Mouse (Mus musculus) forebrain, postnatal 0 days (tissue): ENCODE data around the gene Cidec. TPM values are rescaled to one million over a fixed set of nuclear protein-coding genes. Genes with fewer than 3 reads are reported as not detected.

ENCODE experiments used
- ATAC-seq: fragments of 200-750 bp; cut with Nextera tagmentation; 2 replicates; pipeline ENCODE4 v1.8.0; 2017; ENCODE audit warnings: mild to moderate bottlenecking, moderate library complexity
- DNase-seq: peaks from one replicate; pipeline ENCODE4 v3.0.0-alpha.2; 2015
- H3K27ac ChIP-seq: fragments of 300-500 bp; sonication (generic); 2 replicates; pipeline ENCODE4 v1.5.1; 2014; ENCODE audit warnings: low read depth, mild to moderate bottlenecking, antibody characterized with exemption, low read length, moderate library complexity, mixed read lengths
- H3K27me3 ChIP-seq: fragments of 300-500 bp; sonication (generic); 2 replicates; pipeline ENCODE4 v1.6.1; 2014; ENCODE audit warnings: mild to moderate bottlenecking, low read length, mixed read lengths; ENCODE audit not compliant: insufficient read depth
- H3K36me3 ChIP-seq: fragments of 300-500 bp; sonication (generic); 2 replicates; pipeline ENCODE4 v1.6.1; 2014; ENCODE audit warnings: mild to moderate bottlenecking, moderate library complexity; ENCODE audit not compliant: insufficient read depth
- H3K4me1 ChIP-seq: fragments of 300-500 bp; sonication (generic); 2 replicates; pipeline ENCODE4 v1.6.1; 2014; ENCODE audit warnings: antibody characterized with exemption; ENCODE audit not compliant: insufficient read depth
- H3K4me2 ChIP-seq: fragments of 300-500 bp; sonication (generic); 2 replicates; pipeline ENCODE4 v1.6.1; 2014; ENCODE audit warnings: low read depth, mild to moderate bottlenecking, moderate library complexity
- H3K4me3 ChIP-seq: fragments of 300-500 bp; sonication (generic); 2 replicates; pipeline ENCODE4 v1.5.1; 2014; ENCODE audit warnings: low read depth, low read length, mixed read lengths
- H3K9ac ChIP-seq: fragments of 300-500 bp; sonication (generic); 2 replicates; pipeline ENCODE4 v1.6.1; 2014; ENCODE audit warnings: mild to moderate bottlenecking
- H3K9me3 ChIP-seq: fragments of 300-500 bp; sonication (generic); 2 replicates; pipeline ENCODE4 v1.6.1; 2016; ENCODE audit warnings: low read length
- CTCF ChIP-seq: sonication (generic); IDR thresholded peaks from 2 replicates; pipeline ENCODE4 v1.5.1; 2016; ENCODE audit warnings: antibody characterized with exemption, control low read depth, low read depth
- WGBS: fragments of 180-500 bp; shearing (Covaris S2); extraction: QIAGEN DNeasy Blood & Tissue Kit; methylation state at CpG from one replicate; pipeline ENCODE4 v1.1.7; 2014; 5-methylcytosine and 5-hydroxymethylcytosine counted together
- polyA plus RNA-seq: library from polyadenylated mRNA; unstranded; fragments of >200 nt; fragmentation: Nextera tagmentation; extraction: Ambion mirVana; gene quantifications from 2 replicates; pipeline ENCODE4 v1.2.1, GENCODE M21; 2015
- total RNA-seq: library from RNA; depleted of rRNA; stranded (reverse); fragments of >200 nt; gene quantifications from 2 replicates; pipeline ENCODE4 v1.2.3, GENCODE M21; 2014

The Cidec gene
- total and polyA plus RNA-seq, 2 experiments from 2014 or later, result not detected

- WGBS, result 96% methylated on average over 6 of the region's 6 CpGs
- H3K4me3 ChIP-seq, result no peak overlapping the region
- H3K27ac ChIP-seq, result no peak overlapping the region
Measured at GRCm38 (mm10) chr6:113395501-113395900, 40.1 kb downstream of the Cidec start.

GRCm38 (mm10) chr6:113394811-113395210 is 40.7 kb downstream of the Cidec start:
- Histone ChIP-seq H3K4me1 (peaks cover 5% of the 10 kb centered on the region; the same call in 1 of the 2 replicates), H3K9me3 (no peaks in the 10 kb centered on the region), H3K27me3 (no peaks in the 10 kb centered on the region), H3K36me3 (peaks cover 20% of the 10 kb centered on the region), H3K4me2 (no peak overlapping the region), H3K9ac (no peak overlapping the region), H3K4me3 (no peak overlapping the region), H3K27ac (no peak overlapping the region)
- 93% methylated on average over 11 of the region's 11 CpGs for WGBS
- DNase-seq, result no peak
- no peak for ATAC-seq
- no peak for TF ChIP-seq CTCF

More at GRCm38 (mm10) chr6:113395501-113395900, 40.1 kb downstream of the Cidec start:
- no peak for ATAC-seq
- H3K9me3 ChIP-seq, result no peaks in the 10 kb centered on the region
- no peak overlapping the region for H3K9ac ChIP-seq
- peaks cover 13% of the 10 kb centered on the region for H3K36me3 ChIP-seq
- TF ChIP-seq CTCF, result no peak
- no peak overlapping the region for H3K4me2 ChIP-seq
- no peaks in the 10 kb centered on the region for H3K27me3 ChIP-seq
- no peak for DNase-seq
- peaks cover 5% of the 10 kb centered on the region; the same call in 1 of the 2 replicates for H3K4me1 ChIP-seq

- 89% methylated on average over 6 of the region's 6 CpGs for WGBS
- DNase-seq (no peak), ATAC-seq (no peak)
- no peak for TF ChIP-seq CTCF
- no peak overlapping the region for H3K9ac ChIP-seq
- no peaks in the 10 kb centered on the region for H3K9me3 ChIP-seq
- H3K4me3 ChIP-seq, result no peak overlapping the region
- H3K4me1 ChIP-seq, result peaks cover 5% of the 10 kb centered on the region; the same call in 1 of the 2 replicates
- H3K36me3 ChIP-seq, result peaks cover 27% of the 10 kb centered on the region
- no peak overlapping the region for H3K4me2 ChIP-seq
- H3K27me3 ChIP-seq, result no peaks in the 10 kb centered on the region
- no peak overlapping the region for H3K27ac ChIP-seq
Measured at GRCm38 (mm10) chr6:113393951-113394350, 41.6 kb downstream of the Cidec start.

GRCm38 (mm10) chr6:113392387-113393071 is 43.0 kb downstream of the Cidec start:
- peak overlapping the region; percentile 38 for H3K4me3 ChIP-seq
- DNase-seq (peak; percentile 66), ATAC-seq (peak; percentile 93)
- H3K9ac ChIP-seq, result peak overlapping the region; percentile 59
- H3K27me3 ChIP-seq, result no peaks in the 10 kb centered on the region
- peaks cover 38% of the 10 kb centered on the region for H3K36me3 ChIP-seq
- peak overlapping the region; percentile 61 for H3K4me2 ChIP-seq
- no peaks in the 10 kb centered on the region for H3K9me3 ChIP-seq
- peak overlapping the region; percentile 71 for H3K27ac ChIP-seq
- whole genome bisulfite sequencing, result 6% methylated on average over 51 of the region's 51 CpGs
- peaks cover 5% of the 10 kb centered on the region; the same call in 1 of the 2 replicates for H3K4me1 ChIP-seq
- TF ChIP-seq CTCF, result no peak

DNA sequence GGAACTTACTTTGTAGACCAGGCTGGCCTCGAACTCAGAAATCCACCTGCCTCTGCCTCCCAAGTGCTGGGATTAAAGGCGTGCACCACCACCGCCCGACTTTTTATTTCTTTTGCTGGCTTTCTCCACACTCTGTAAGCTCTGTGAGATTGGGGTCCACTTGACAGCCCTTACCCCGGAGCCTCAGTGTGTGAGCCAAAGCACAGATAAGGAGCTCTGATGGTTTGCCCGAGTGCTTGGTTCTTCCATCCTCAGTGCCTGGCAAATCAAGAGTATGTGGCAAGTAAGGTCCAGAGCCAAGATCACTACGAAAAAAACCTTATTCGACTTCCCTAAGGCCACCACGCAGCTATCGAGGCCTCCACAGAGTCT is 43.6 kb downstream of the Cidec start:
- peak overlapping the region; percentile 38 for H3K4me3 ChIP-seq
- H3K9me3 ChIP-seq, result no peaks in the 10 kb centered on the region
- no peaks in the 10 kb centered on the region for H3K27me3 ChIP-seq
- peak overlapping the region; percentile 59 for H3K9ac ChIP-seq
- no peak for TF ChIP-seq CTCF
- peaks cover 44% of the 10 kb centered on the region for H3K36me3 ChIP-seq
- DNase-seq (no peak), ATAC-seq (no peak; the same call in 1 of the 2 replicates)
- H3K27ac ChIP-seq, result peak overlapping the region; percentile 71; the same call in 1 of the 2 replicates
- WGBS, result 22% methylated on average over 10 of the region's 10 CpGs
- peak overlapping the region; percentile 61 for H3K4me2 ChIP-seq
- peaks cover 5% of the 10 kb centered on the region; the same call in 1 of the 2 replicates for H3K4me1 ChIP-seq

DNA sequence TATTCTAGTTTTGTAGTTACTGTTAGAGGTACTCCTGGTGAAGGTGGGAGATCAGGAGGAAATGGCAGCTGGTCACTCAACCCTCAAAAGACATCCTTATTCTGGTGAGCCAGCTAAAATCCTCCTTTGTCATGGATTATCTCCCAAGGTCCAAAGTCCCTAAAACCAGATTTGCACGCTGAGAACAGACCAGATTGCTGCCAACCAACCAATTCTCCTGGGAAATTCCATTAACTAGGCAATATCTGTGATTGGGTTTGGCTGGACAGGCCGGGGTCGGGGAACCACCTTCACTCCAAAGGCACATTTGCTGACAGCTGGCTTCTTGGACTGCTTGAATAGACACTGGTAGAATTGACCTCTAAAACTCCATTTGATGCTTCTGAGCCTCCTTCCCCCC is 44.8 kb downstream of the Cidec start:
- WGBS, result 87% methylated on average over 3 of the region's 3 CpGs
- DNase-seq (no peak), ATAC-seq (no peak)
- no peak overlapping the region for H3K27ac ChIP-seq
- H3K9ac ChIP-seq, result no peak overlapping the region
- no peak overlapping the region for H3K4me2 ChIP-seq
- H3K4me1 ChIP-seq, result peaks cover 5% of the 10 kb centered on the region; the same call in 1 of the 2 replicates
- H3K4me3 ChIP-seq, result no peak overlapping the region
- TF ChIP-seq CTCF, result no peak
- H3K36me3 ChIP-seq, result peaks cover 51% of the 10 kb centered on the region
- no peaks in the 10 kb centered on the region for H3K27me3 ChIP-seq
- no peaks in the 10 kb centered on the region for H3K9me3 ChIP-seq

DNA sequence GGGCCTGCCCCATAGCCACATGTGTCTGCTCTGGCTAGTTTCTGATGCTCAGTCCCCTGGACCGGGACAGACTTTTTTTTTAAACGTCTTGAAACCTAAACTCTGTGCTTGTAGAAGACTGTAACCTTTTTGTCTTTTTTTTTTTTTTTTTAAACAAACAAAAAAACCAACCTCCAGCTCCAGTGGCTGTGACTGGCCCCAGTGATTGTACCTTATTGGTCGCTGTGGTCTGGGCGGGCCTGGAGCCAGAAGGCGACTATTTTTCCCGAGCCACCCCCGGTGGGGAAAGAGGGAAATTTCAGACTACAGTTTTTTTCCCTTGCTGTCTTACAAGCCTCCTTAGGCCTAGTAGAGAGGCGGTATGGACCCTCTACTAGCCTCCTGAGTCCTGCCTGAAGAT is 46.6 kb downstream of the Cidec start, which contains the start of gene Ttll3:
Gene Ttll3, plus strand, starts transcription at position 301 of the 400 bp plus-strand sequence.
- ATAC-seq, result no peak
- DNase-seq, result no peak
- H3K4me1 ChIP-seq, result peaks cover 5% of the 10 kb centered on the region; the same call in 1 of the 2 replicates
- no peak within 1 kb of the TSS for H3K4me2 ChIP-seq
- 72% methylated on average over 8 of the region's 8 CpGs for WGBS
- no peaks in the 10 kb centered on the region for H3K9me3 ChIP-seq
- H3K4me3 ChIP-seq, result no peak within 1 kb of the TSS
- H3K27ac ChIP-seq, result no peak within 1 kb of the TSS
- H3K9ac ChIP-seq, result no peak within 1 kb of the TSS
- H3K36me3 ChIP-seq, result peaks cover 68% of the 10 kb centered on the region
- no peaks in the 10 kb centered on the region for H3K27me3 ChIP-seq
- TF ChIP-seq CTCF, result no peak
